Mouse (Mus musculus) C2C12 (cell line): ENCODE measurements around the gene Mlst8.

ENCODE experiments used
- CTCF ChIP-seq: IDR thresholded peaks from one replicate; pipeline ENCODE4 v1.5.1; 2011; ENCODE audit not compliant: control insufficient read depth, insufficient read depth, insufficient read length
- FOSL1 ChIP-seq: IDR thresholded peaks from one replicate; pipeline ENCODE4 v1.8.0; 2011; ENCODE audit warnings: mild to moderate bottlenecking, low read length; ENCODE audit not compliant: poor library complexity, insufficient read depth, severe bottlenecking

DNA sequence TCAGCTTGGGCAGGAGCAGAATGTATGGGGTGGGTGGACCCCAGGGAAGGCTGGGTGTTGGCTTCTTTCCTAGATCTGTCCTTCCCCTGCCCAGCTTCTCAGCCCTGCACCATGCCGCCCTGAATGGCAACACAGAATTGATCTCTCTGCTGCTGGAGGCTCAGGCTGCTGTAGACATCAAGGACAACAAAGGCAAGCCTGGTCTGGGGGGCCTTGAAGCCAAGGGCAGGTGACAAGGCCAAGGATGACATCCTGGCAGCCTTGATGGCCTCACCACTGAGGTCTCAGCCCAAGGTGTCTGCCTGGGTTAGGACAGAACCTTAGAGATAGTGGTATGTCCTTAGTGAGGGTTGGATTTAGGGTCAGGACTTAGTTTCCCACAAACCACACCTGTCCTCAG lies 17.1 kb upstream of the Mlst8 start:
- TF ChIP-seq CTCF = no peak
- no peak for TF ChIP-seq FOSL1
